Mouse (Mus musculus) lung, adult 2 months (tissue): ENCODE results near the gene Zfp628.

Source experiments
- CTCF ChIP-seq: fragments of 200-500 bp; IDR thresholded peaks from 2 replicates; pipeline ENCODE4 v1.5.1; 2011; ENCODE audit warnings: mild to moderate bottlenecking, low read length, control low read depth; ENCODE audit not compliant: insufficient read depth
- POLR2A ChIP-seq: fragments of 200-500 bp; IDR thresholded peaks from 2 replicates; pipeline ENCODE4 v1.6.1; 2011; ENCODE audit warnings: low read depth, mild to moderate bottlenecking, control low read depth, low read length, borderline replicate concordance; ENCODE audit errors: extremely low read depth

GRCm38 (mm10) chr7:4920976-4921823, 6.2 kb downstream of the Zfp628 start:
- TF ChIP-seq POLR2A (no peak), CTCF (no peak)
